Mouse (Mus musculus): ENCODE measurements around the gene Ly6g6d. TPM values are rescaled to one million over a fixed set of nuclear protein-coding genes. Genes with fewer than 3 reads are reported as not detected.
A peak's percentile ranks its signal among the peaks of the same experiment; 100 is the strongest.

Ly6g6d gene
- polyA plus RNA-seq, 1 experiment from 2014 or later: 4.4 TPM

GRCm38 (mm10) chr17:35063466-35063865 is 14.4 kb downstream of the Ly6g6d start:
- H3K4me2 ChIP-seq (replicated peaks; ENCODE audit: low read depth, low read length): no peak overlapping the region
- peaks cover 26% of the 10 kb centered on the region for H3K36me3 ChIP-seq (ENCODE audit: insufficient read depth, low read length)
- H3K9ac ChIP-seq (replicated peaks; ENCODE audit: low read length): no peak overlapping the region
- ATAC-seq (ENCODE audit: low FRiP score, low TSS enrichment): no peak
- no peaks in the 10 kb centered on the region for H3K9me3 ChIP-seq (ENCODE audit: low read length)
- H3K27me3 ChIP-seq (ENCODE audit: insufficient read depth, low read length): 0 out of 2 replicates have a peak, but pooled peaks cover 7% of the 10 kb centered on the region
- H3K4me3 ChIP-seq (ENCODE audit: low read length): no peak overlapping the region
- no peak overlapping the region for H3K27ac ChIP-seq (ENCODE audit: low read length)
- H3K4me1 ChIP-seq (ENCODE audit: insufficient read depth, low read length): peaks cover 38% of the 10 kb centered on the region
- WGBS: 77% methylated on average over 3 of the region's 3 CpGs

- peaks cover 45% of the 10 kb centered on the region for H3K36me3 ChIP-seq (ENCODE audit: insufficient read depth, low read length)
Measured at GRCm38 (mm10) chr17:35061299-35061698, 16.6 kb downstream of the Ly6g6d start.

GRCm38 (mm10) chr17:35060737-35061297 is 17.0 kb downstream of the Ly6g6d start:
- H3K4me3 ChIP-seq (ENCODE audit: low read length): peak overlapping the region; percentile 93
- peaks cover 49% of the 10 kb centered on the region for H3K36me3 ChIP-seq (ENCODE audit: insufficient read depth, low read length)
- no peak overlapping the region for H3K27ac ChIP-seq (ENCODE audit: low read length)
- WGBS: 56% methylated on average over 22 of the region's 22 CpGs
- ATAC-seq (ENCODE audit: low FRiP score, low TSS enrichment): no peak
- H3K4me1 ChIP-seq (ENCODE audit: insufficient read depth, low read length): peaks cover 43% of the 10 kb centered on the region
- H3K4me2 ChIP-seq (replicated peaks; ENCODE audit: low read depth, low read length): peak overlapping the region; percentile 84
- H3K9me3 ChIP-seq (ENCODE audit: low read length): no peaks in the 10 kb centered on the region
- H3K9ac ChIP-seq (replicated peaks; ENCODE audit: low read length): peak overlapping the region; percentile 95
- H3K27me3 ChIP-seq (ENCODE audit: insufficient read depth, low read length): no peaks in the 10 kb centered on the region

More at GRCm38 (mm10) chr17:35061299-35061698, 16.6 kb downstream of the Ly6g6d start:
- WGBS: 76% methylated on average over 8 of the region's 8 CpGs
- no peak overlapping the region for H3K4me2 ChIP-seq (replicated peaks; ENCODE audit: low read depth, low read length)
- H3K27ac ChIP-seq (ENCODE audit: low read length): no peak overlapping the region
- no peaks in the 10 kb centered on the region for H3K9me3 ChIP-seq (ENCODE audit: low read length)
- H3K4me1 ChIP-seq (ENCODE audit: insufficient read depth, low read length): peaks cover 41% of the 10 kb centered on the region
- ATAC-seq (ENCODE audit: low FRiP score, low TSS enrichment): no peak
- H3K4me3 ChIP-seq (ENCODE audit: low read length): no peak overlapping the region
- no peak overlapping the region for H3K9ac ChIP-seq (replicated peaks; ENCODE audit: low read length)
- H3K27me3 ChIP-seq (ENCODE audit: insufficient read depth, low read length): 0 out of 2 replicates have a peak, but pooled peaks cover 3% of the 10 kb centered on the region

- WGBS: 14% methylated on average over 14 of the region's 14 CpGs
- Histone ChIP-seq H3K4me1 (ENCODE audit: insufficient read depth, low read length) (peaks cover 39% of the 10 kb centered on the region), H3K9ac (replicated peaks; ENCODE audit: low read length) (peak overlapping the region; percentile 95), H3K27ac (ENCODE audit: low read length) (no peak overlapping the region), H3K27me3 (ENCODE audit: insufficient read depth, low read length) (no peaks in the 10 kb centered on the region), H3K4me3 (ENCODE audit: low read length) (peak overlapping the region; percentile 93), H3K36me3 (ENCODE audit: insufficient read depth, low read length) (peaks cover 57% of the 10 kb centered on the region), H3K9me3 (ENCODE audit: low read length) (no peaks in the 10 kb centered on the region), H3K4me2 (replicated peaks; ENCODE audit: low read depth, low read length) (peak overlapping the region; percentile 84)
- no peak for ATAC-seq (ENCODE audit: low FRiP score, low TSS enrichment)
Measured at GRCm38 (mm10) chr17:35060071-35060470, 17.8 kb downstream of the Ly6g6d start.

GRCm38 (mm10) chr17:35058911-35059892 is 18.7 kb downstream of the Ly6g6d start, which contains the start of gene Ddah2:
Ddah2 (plus strand) TSS chr17:35059035.
- Histone ChIP-seq H3K4me2 (replicated peaks; ENCODE audit: low read depth, low read length) (peak within 1 kb of the TSS; percentile 84), H3K9me3 (ENCODE audit: low read length) (no peaks in the 10 kb centered on the region), H3K9ac (replicated peaks; ENCODE audit: low read length) (peak within 1 kb of the TSS; percentile 95), H3K4me3 (ENCODE audit: low read length) (peak within 1 kb of the TSS; percentile 93), H3K27ac (ENCODE audit: low read length) (peak within 1 kb of the TSS; percentile 96), H3K36me3 (ENCODE audit: insufficient read depth, low read length) (peaks cover 64% of the 10 kb centered on the region), H3K4me1 (ENCODE audit: insufficient read depth, low read length) (peaks cover 33% of the 10 kb centered on the region), H3K27me3 (ENCODE audit: insufficient read depth, low read length) (no peaks in the 10 kb centered on the region)
- under 1% methylated on average over 57 of the region's 57 CpGs for WGBS
- peak; percentile 95 for ATAC-seq (ENCODE audit: low FRiP score, low TSS enrichment)

GRCm38 (mm10) chr17:35058316-35058715 is 19.5 kb downstream of the Ly6g6d start:
- Histone ChIP-seq H3K4me3 (ENCODE audit: low read length) (peak overlapping the region; percentile 93), H3K27me3 (ENCODE audit: insufficient read depth, low read length) (no peaks in the 10 kb centered on the region), H3K9me3 (ENCODE audit: low read length) (no peaks in the 10 kb centered on the region), H3K4me1 (ENCODE audit: insufficient read depth, low read length) (peaks cover 28% of the 10 kb centered on the region), H3K27ac (ENCODE audit: low read length) (peak overlapping the region; percentile 96), H3K36me3 (ENCODE audit: insufficient read depth, low read length) (peaks cover 72% of the 10 kb centered on the region), H3K9ac (replicated peaks; ENCODE audit: low read length) (peak overlapping the region; percentile 95; the same call in 1 of the 2 replicates), H3K4me2 (replicated peaks; ENCODE audit: low read depth, low read length) (peak overlapping the region; percentile 84; the same call in 1 of the 2 replicates)
- WGBS: 57% methylated on average over 9 of the region's 9 CpGs
- ATAC-seq (ENCODE audit: low FRiP score, low TSS enrichment): no peak

- Histone ChIP-seq H3K4me2 (replicated peaks; ENCODE audit: low read depth, low read length) (no peak overlapping the region), H3K36me3 (ENCODE audit: insufficient read depth, low read length) (peaks cover 73% of the 10 kb centered on the region), H3K4me1 (ENCODE audit: insufficient read depth, low read length) (peaks cover 38% of the 10 kb centered on the region), H3K9ac (replicated peaks; ENCODE audit: low read length) (no peak overlapping the region), H3K9me3 (ENCODE audit: low read length) (no peaks in the 10 kb centered on the region), H3K27ac (ENCODE audit: low read length) (no peak overlapping the region), H3K4me3 (ENCODE audit: low read length) (no peak overlapping the region), H3K27me3 (ENCODE audit: insufficient read depth, low read length) (no peaks in the 10 kb centered on the region)
- 83% methylated on average over 3 of the region's 3 CpGs for WGBS
- no peak for ATAC-seq (ENCODE audit: low FRiP score, low TSS enrichment)
Measured at GRCm38 (mm10) chr17:35057090-35057489, 20.8 kb downstream of the Ly6g6d start.

GRCm38 (mm10) chr17:35055691-35056495 is 22.0 kb downstream of the Ly6g6d start:
- peaks cover 36% of the 10 kb centered on the region for H3K4me1 ChIP-seq (ENCODE audit: insufficient read depth, low read length)
- no peak overlapping the region for H3K4me2 ChIP-seq (replicated peaks; ENCODE audit: low read depth, low read length)
- WGBS: 92% methylated on average over 7 of the region's 7 CpGs
- H3K9ac ChIP-seq (replicated peaks; ENCODE audit: low read length): no peak overlapping the region
- no peaks in the 10 kb centered on the region for H3K27me3 ChIP-seq (ENCODE audit: insufficient read depth, low read length)
- no peak overlapping the region for H3K27ac ChIP-seq (ENCODE audit: low read length)
- ATAC-seq (ENCODE audit: low FRiP score, low TSS enrichment): no peak
- H3K9me3 ChIP-seq (ENCODE audit: low read length): no peaks in the 10 kb centered on the region
- peaks cover 63% of the 10 kb centered on the region for H3K36me3 ChIP-seq (ENCODE audit: insufficient read depth, low read length)
- no peak overlapping the region for H3K4me3 ChIP-seq (ENCODE audit: low read length)

GRCm38 (mm10) chr17:35052271-35052798 is 25.5 kb downstream of the Ly6g6d start:
- Histone ChIP-seq H3K36me3 (ENCODE audit: insufficient read depth, low read length) (peaks cover 46% of the 10 kb centered on the region), H3K4me3 (ENCODE audit: low read length) (peak overlapping the region; percentile 86), H3K4me2 (replicated peaks; ENCODE audit: low read depth, low read length) (peak overlapping the region; percentile 94), H3K4me1 (ENCODE audit: insufficient read depth, low read length) (peaks cover 44% of the 10 kb centered on the region), H3K9ac (replicated peaks; ENCODE audit: low read length) (peak overlapping the region; percentile 96), H3K9me3 (ENCODE audit: low read length) (no peaks in the 10 kb centered on the region), H3K27ac (ENCODE audit: low read length) (peak overlapping the region; percentile 99), H3K27me3 (ENCODE audit: insufficient read depth, low read length) (no peaks in the 10 kb centered on the region)
- WGBS: 72% methylated on average over 12 of the region's 12 CpGs
- no peak for ATAC-seq (ENCODE audit: low FRiP score, low TSS enrichment)
